Mouse (Mus musculus): Measurements from ENCODE around the gene Ell3. TPM values are rescaled to one million over a fixed set of nuclear protein-coding genes. Genes with fewer than 3 reads are reported as not detected.
A peak's percentile ranks its signal among the peaks of the same experiment; 100 is the strongest.
"Not testable (repeated sequence)": the region's sequence is repeated elsewhere in the genome, so short reads cannot be mapped to it uniquely, and the experiment has no call there.

Gene Ell3
- polyA plus RNA-seq (2012; rRNA removed): 0.92 and 1.0 TPM in 2 replicates

DNA sequence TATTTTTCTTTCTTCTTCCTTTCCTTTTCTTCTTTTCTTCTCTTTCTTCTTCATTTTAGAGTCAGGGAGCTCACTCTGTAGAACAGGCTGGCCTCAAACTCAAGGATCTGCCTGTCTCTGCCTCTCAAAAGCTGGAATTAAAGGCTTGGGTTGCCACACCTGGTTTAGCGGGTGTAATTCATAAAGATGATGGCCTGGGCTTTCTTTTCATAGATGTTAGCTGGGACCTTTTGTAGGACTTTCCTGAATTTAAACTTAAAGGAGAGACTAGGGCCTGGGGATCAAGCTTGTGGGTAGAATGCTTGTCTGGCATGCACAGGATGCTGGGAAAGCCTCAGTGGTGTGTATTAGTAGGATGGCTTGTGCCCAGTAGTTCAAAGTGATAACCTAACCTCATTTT lies at the start of gene Ell3:
Ell3 (minus strand) TSS at position 101 of the 400 bp plus-strand sequence.
- H3K4me3 ChIP-seq (ENCODE audit: control insufficient read depth, insufficient read depth, low read length): no peak within 1 kb of the TSS
- no peak for DNase-seq
- H3K4me1 ChIP-seq (replicated peaks; ENCODE audit: control insufficient read depth, insufficient read depth, low read length): peaks cover 11% of the 10 kb centered on the region
- H3K27me3 ChIP-seq (ENCODE audit: control insufficient read depth, insufficient read depth, low read length): no peaks in the 10 kb centered on the region
- 94% methylated on average over 1 of the region's 1 CpGs for WGBS
- TF ChIP-seq CTCF (IDR thresholded peaks at IDR 0.05; ENCODE audit: borderline replicate concordance, control insufficient read depth, extremely low read depth, insufficient read depth, low read length, poor library complexity) (no peak), POLR2A (IDR thresholded peaks at IDR 0.05; ENCODE audit: control insufficient read depth, extremely low read depth, insufficient read depth, low read length, poor library complexity) (no peak)
- H3K27ac ChIP-seq (ENCODE audit: control insufficient read depth, insufficient read depth, low read length): no peak within 1 kb of the TSS
- no peaks in the 10 kb centered on the region for H3K36me3 ChIP-seq (ENCODE audit: control insufficient read depth, insufficient read depth, low read length)

DNA sequence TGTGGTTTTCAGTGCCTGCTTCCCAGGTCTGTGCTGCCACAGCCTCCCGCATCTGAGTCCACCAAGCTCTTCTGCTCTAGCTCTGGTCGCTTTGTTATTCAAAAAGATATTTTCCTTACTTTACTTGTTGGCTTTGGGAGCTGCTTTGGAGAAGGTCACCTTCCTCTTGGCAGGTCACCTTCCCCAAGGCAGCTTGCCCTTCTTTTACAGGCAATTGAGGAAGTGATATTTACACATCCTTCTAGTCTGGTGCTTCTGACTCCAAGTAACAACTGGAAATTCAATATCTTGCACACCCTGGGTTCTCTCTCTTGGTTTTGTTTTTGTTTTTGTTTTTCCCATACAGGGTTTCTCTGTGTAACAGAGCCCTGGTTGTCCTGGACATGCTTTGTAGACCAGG lies 40.3 kb upstream of the Ell3 start:
- not testable (repeated sequence) for DNase-seq; H3K4me1 ChIP-seq (replicated peaks; ENCODE audit: control insufficient read depth, insufficient read depth, low read length); H3K4me3 ChIP-seq (ENCODE audit: control insufficient read depth, insufficient read depth, low read length); H3K36me3 ChIP-seq (ENCODE audit: control insufficient read depth, insufficient read depth, low read length); H3K27me3 ChIP-seq (ENCODE audit: control insufficient read depth, insufficient read depth, low read length); H3K27ac ChIP-seq (ENCODE audit: control insufficient read depth, insufficient read depth, low read length)
- WGBS: 89% methylated on average over 2 of the region's 2 CpGs

DNA sequence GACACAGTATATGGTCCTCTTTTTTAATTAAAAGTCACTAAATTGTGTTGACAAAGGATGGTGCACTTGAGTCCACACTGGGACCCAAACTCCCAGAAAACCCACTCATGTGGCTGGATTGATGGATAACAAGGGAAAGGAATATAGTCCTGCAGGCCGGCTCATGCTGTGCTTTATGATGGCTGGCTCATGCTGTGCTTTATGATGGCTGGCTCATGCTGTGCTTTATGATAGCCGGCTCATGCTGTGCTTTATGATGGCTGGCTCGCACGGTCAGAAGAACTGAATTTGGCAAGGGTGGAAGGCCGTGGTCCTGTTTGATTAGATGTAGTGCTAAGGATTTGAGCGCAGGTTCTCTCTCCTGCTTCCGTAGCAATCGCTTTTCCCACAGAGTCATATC lies 39.5 kb upstream of the Ell3 start:
- H3K36me3 ChIP-seq (ENCODE audit: control insufficient read depth, insufficient read depth, low read length): no peaks in the 10 kb centered on the region
- no peak overlapping the region for H3K4me3 ChIP-seq (ENCODE audit: control insufficient read depth, insufficient read depth, low read length)
- H3K27ac ChIP-seq (ENCODE audit: control insufficient read depth, insufficient read depth, low read length): no peak overlapping the region
- no peaks in the 10 kb centered on the region for H3K4me1 ChIP-seq (replicated peaks; ENCODE audit: control insufficient read depth, insufficient read depth, low read length)
- 92% methylated on average over 8 of the region's 8 CpGs for WGBS
- H3K27me3 ChIP-seq (ENCODE audit: control insufficient read depth, insufficient read depth, low read length): no peaks in the 10 kb centered on the region
- DNase-seq: no peak
- TF ChIP-seq CTCF (IDR thresholded peaks at IDR 0.05; ENCODE audit: borderline replicate concordance, control insufficient read depth, extremely low read depth, insufficient read depth, low read length, poor library complexity) (no peak), POLR2A (IDR thresholded peaks at IDR 0.05; ENCODE audit: control insufficient read depth, extremely low read depth, insufficient read depth, low read length, poor library complexity) (no peak)

DNA sequence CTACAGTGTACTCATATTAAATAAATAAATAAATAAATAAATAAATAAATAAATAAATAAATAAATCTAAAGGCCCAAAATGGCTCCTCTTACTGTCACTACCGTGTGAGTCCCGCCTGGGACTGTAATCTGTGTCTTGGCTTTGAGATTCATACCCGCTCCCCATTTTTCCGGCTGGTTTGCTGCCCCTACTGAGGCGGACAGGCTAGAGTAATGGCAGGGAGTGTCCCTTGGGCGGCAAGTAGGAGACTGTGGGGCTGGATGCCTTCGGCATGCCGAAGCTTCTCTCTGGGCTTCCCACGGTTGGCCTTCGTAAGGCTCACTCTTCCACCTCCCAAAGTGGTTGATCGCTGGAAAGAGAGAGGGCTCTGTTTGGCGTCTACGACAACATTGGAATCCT lies 36.8 kb upstream of the Ell3 start:
- not testable (repeated sequence) for DNase-seq; H3K4me1 ChIP-seq (replicated peaks; ENCODE audit: control insufficient read depth, insufficient read depth, low read length); H3K27me3 ChIP-seq (ENCODE audit: control insufficient read depth, insufficient read depth, low read length); H3K4me3 ChIP-seq (ENCODE audit: control insufficient read depth, insufficient read depth, low read length); H3K36me3 ChIP-seq (ENCODE audit: control insufficient read depth, insufficient read depth, low read length); H3K27ac ChIP-seq (ENCODE audit: control insufficient read depth, insufficient read depth, low read length)
- WGBS: 91% methylated on average over 13 of the region's 13 CpGs

DNA sequence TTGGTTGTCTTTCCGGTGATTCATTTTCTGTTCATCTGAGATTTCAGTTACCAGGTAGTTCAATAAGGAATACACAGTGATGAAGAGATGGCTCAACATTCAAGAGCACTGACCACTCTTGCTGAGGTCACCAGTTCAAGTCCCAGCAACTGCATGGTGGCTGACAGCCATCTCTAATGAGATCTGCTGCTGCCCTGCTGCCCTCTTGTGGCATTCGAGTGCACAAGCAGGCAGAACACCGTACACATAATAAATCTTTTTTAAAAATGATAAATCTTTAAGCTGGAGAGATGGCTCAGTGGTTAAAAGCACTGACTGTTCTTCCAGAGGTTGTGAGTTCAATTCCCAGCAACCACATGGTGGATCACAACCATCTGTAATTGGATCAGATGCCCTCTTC lies 36.4 kb upstream of the Ell3 start:
- TF ChIP-seq CTCF (IDR thresholded peaks at IDR 0.05; ENCODE audit: borderline replicate concordance, control insufficient read depth, extremely low read depth, insufficient read depth, low read length, poor library complexity): no peak
- WGBS: 46% methylated on average over 3 of the region's 3 CpGs
- no peaks in the 10 kb centered on the region for H3K4me1 ChIP-seq (replicated peaks; ENCODE audit: control insufficient read depth, insufficient read depth, low read length)
- H3K4me3 ChIP-seq (ENCODE audit: control insufficient read depth, insufficient read depth, low read length): no peak overlapping the region
- H3K27ac ChIP-seq (ENCODE audit: control insufficient read depth, insufficient read depth, low read length): no peak overlapping the region
- DNase-seq: peak; percentile 43
- no peaks in the 10 kb centered on the region for H3K36me3 ChIP-seq (ENCODE audit: control insufficient read depth, insufficient read depth, low read length)
- H3K27me3 ChIP-seq (ENCODE audit: control insufficient read depth, insufficient read depth, low read length): no peaks in the 10 kb centered on the region

DNA sequence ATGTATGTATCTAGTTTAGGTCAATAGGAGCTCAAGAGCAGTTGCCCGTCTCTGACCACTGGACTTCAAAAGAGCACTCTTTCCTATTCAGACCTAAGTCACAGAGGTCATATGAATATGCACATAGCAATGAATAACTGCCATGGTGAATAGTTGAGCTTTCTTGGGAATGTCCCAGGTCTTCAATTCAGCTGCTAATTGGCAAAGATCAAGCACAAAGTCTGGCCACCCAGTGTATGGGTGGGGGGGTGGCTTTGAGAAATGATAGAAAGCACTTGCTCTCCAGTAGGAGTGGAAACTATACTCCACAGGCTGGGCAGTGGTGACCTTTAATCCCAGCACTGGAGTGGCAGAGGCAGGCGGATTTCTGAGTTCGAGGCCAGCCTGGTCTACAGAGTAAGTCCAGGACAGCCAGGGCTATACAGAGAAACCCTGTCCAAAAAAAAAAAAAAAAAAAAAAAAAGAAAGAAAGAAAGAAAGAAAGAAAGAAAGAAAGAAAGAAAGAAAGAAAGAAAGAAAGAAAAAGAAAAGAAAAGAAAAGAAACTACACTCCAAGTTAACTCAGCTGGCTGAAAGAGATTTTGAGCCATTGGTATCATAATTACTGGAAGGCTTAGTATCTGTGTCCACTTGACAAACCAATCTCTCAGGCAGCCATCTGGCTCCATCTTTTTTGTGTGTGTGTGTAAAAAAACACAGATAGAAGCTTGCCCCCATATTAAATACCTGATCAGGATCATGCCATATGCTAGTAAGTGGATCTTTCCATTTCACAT lies 33.6 kb upstream of the Ell3 start:
- no peak for TF ChIP-seq CTCF (IDR thresholded peaks at IDR 0.05; ENCODE audit: borderline replicate concordance, control insufficient read depth, extremely low read depth, insufficient read depth, low read length, poor library complexity)
- TF ChIP-seq POLR2A (IDR thresholded peaks at IDR 0.05; ENCODE audit: control insufficient read depth, extremely low read depth, insufficient read depth, low read length, poor library complexity): no peak
- no peaks in the 10 kb centered on the region for H3K4me1 ChIP-seq (replicated peaks; ENCODE audit: control insufficient read depth, insufficient read depth, low read length)
- no peak for DNase-seq
- no peak overlapping the region for H3K27ac ChIP-seq (ENCODE audit: control insufficient read depth, insufficient read depth, low read length)
- 97% methylated on average over 3 of the region's 3 CpGs for WGBS
- H3K4me3 ChIP-seq (ENCODE audit: control insufficient read depth, insufficient read depth, low read length): no peak overlapping the region
- H3K36me3 ChIP-seq (ENCODE audit: control insufficient read depth, insufficient read depth, low read length): no peaks in the 10 kb centered on the region
- no peaks in the 10 kb centered on the region for H3K27me3 ChIP-seq (ENCODE audit: control insufficient read depth, insufficient read depth, low read length)

DNA sequence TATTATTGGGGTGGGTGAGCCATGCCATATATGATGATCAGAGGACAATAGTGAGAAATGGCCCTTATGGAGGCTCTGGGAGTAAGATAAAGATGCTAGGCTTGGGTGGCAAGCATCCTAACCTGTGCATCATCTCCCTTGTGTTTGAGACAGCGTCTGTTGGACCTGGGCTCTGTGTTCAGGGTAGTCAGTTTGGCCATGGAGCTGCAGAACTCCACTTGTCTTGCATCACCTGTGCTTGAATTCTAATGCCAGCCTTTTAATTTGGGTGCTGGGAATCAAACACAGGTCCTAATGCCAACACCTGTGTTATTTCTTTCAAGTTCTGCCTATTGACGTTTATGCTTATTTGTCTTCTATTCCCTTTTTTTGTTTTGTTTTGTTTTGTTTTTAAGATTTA lies 31.2 kb upstream of the Ell3 start:
- not testable (repeated sequence) for H3K36me3 ChIP-seq (ENCODE audit: control insufficient read depth, insufficient read depth, low read length); H3K27ac ChIP-seq (ENCODE audit: control insufficient read depth, insufficient read depth, low read length); H3K4me1 ChIP-seq (replicated peaks; ENCODE audit: control insufficient read depth, insufficient read depth, low read length); H3K27me3 ChIP-seq (ENCODE audit: control insufficient read depth, insufficient read depth, low read length); DNase-seq; H3K4me3 ChIP-seq (ENCODE audit: control insufficient read depth, insufficient read depth, low read length)
- 96% methylated on average over 2 of the region's 2 CpGs for WGBS
